In genomic region chr2:28680710-28681109, GRCm38 (mm10) we compare ENCODE assay signal across 8 mouse cellular contexts. TPM values are rescaled to one million over a fixed set of nuclear protein-coding genes. Genes with fewer than 3 reads are reported as not detected.
DNase-seq lines count a peak whose midpoint lies in the region; TF ChIP-seq lines count a peak whose summit lies in the region.

No protein-coding gene starts in this region.

- H3K9ac ChIP-seq in CH12.LX (ENCODE audit: insufficient read depth, low read depth) = no peak overlapping the region

- no peak overlapping the region for H3K27ac ChIP-seq in CH12.LX (ENCODE audit: insufficient read depth, low read depth)

- no peaks in the 10 kb centered on the region for H3K79me2 ChIP-seq in CH12.LX (replicated peaks; ENCODE audit: control insufficient read depth, extremely low read depth, insufficient read depth, poor library complexity, severe bottlenecking)

- no peaks in the 10 kb centered on the region for H3K27me3 ChIP-seq in CH12.LX (replicated peaks)

- H3K4me3 ChIP-seq in CH12.LX (replicated peaks in 1 of 3; ENCODE audit: low read depth in 2 of 3, low read length in 2 of 3, poor library complexity in 1 of 3) = no peak overlapping the region

- no peak for TF ChIP-seq POLR2A in CH12.LX (IDR thresholded peaks at IDR 0.05; ENCODE audit: low read depth, low read length)

- no peak for TF ChIP-seq EP300 in CH12.LX (IDR thresholded peaks at IDR 0.05; ENCODE audit: low read length)

- peaks cover 71 to 97% of the 10 kb centered on the region in 2 experiments for H3K36me3 ChIP-seq in CH12.LX (replicated peaks in 1 of 2; ENCODE audit: control insufficient read depth in 1 of 2, insufficient read depth in 1 of 2, low read length in 1 of 2)

- no peaks in the 10 kb centered on the region for H3K4me1 ChIP-seq in CH12.LX (ENCODE audit: control insufficient read depth in 1 of 2, insufficient read depth in 2 of 2)

- dilution Hi-C loops in CH12.LX (cut with MboI; ENCODE audit: extremely low pct_ligation_motif_present, extremely low pct_unique_long_range_greater_than_20kb, low sequenced_read_pairs) = no loop called here

- peak; percentile 66 to 78 for TF ChIP-seq CTCF in CH12.LX (conservative IDR thresholded peaks at IDR 0.05 in 1 of 2, IDR thresholded peaks at IDR 0.05 in 1 of 2; ENCODE audit: low read depth in 2 of 2, low read length in 2 of 2)

- peak; percentile 67 for TF ChIP-seq RAD21 in CH12.LX (IDR thresholded peaks at IDR 0.05; ENCODE audit: low read depth, low read length)

- in situ Hi-C loops in CH12.LX (cut with MboI; ENCODE audit: low pct_ligation_motif_present, low pct_unique_long_range_greater_than_20kb, low sequenced_read_pairs) = no loop called here

- H3K4me2 ChIP-seq in CH12.LX (ENCODE audit: insufficient read depth, low read depth, poor library complexity, severe bottlenecking) = no peak overlapping the region

- DNase-seq in adrenal gland, postnatal 10 days = peak; percentile 41
- DNase-seq in adrenal gland, adult 8-10 months = no peak
- DNase-seq in layer of hippocampus, postnatal 10 days (ENCODE audit: low spot score in 2 of 2) = peak; percentile 50 to 59
- no peak for DNase-seq in layer of hippocampus, adult 9-11 months
- DNase-seq in CH12.LX (ENCODE audit: extremely low read depth) = peak; percentile 28
- DNase-seq in fibroblast of lung, adult 2 months (ENCODE audit: low read depth) = peak; percentile 3
- DNase-seq in ovary, postnatal 36 days (ENCODE audit: low spot score) = no peak
- DNase-seq in urinary bladder, postnatal 36 days (ENCODE audit: low spot score in 2 of 2) = no peak

- H3K9me3 ChIP-seq in CH12.LX (replicated peaks; ENCODE audit: low read length) = no peaks in the 10 kb centered on the region

TF ChIP-seq in CH12.LX, 34 proteins besides CTCF, POLR2A, EP300 and RAD21:
- TF ChIP-seq SMC3 (IDR thresholded peaks at IDR 0.05; ENCODE audit: low read depth, low read length) (peak; percentile 48), RCOR1 (conservative IDR thresholded peaks at IDR 0.05; ENCODE audit: low read depth, low read length) (no peak)

RNA-seq across cellular contexts. Expression of gene Spaca9, which starts 18.8 kb away (rescaled TPM):
- total RNA-seq in adrenal gland, postnatal 10 days (2021) = 1 to 10 TPM; 1.4 to 2.1 TPM
- total RNA-seq in adrenal gland, adult 8-10 months (2022) = under 1 TPM in 3 of 4 experiments, not detected in 1; 0.52 to 0.77 (median 0.75) TPM
- total RNA-seq in layer of hippocampus, postnatal 10 days (2021) = under 1 TPM in 1 of 2 experiments, not detected in 1; 0.96 TPM
- total RNA-seq in CH12.LX (2012; rRNA removed) (6.0 and 13.1 TPM in 2 replicates), CH12.LX (2014; rRNA removed) (8.0 and 9.2 TPM in 2 replicates)
- 7.4 and 9.8 TPM in 2 replicates for polyA plus RNA-seq in CH12.LX (2012; ENCODE audit: insufficient read length, low read depth)

RNA-seq across cellular contexts. Expression of gene Ak8, which starts 19.3 kb away (rescaled TPM):
- total RNA-seq in adrenal gland, postnatal 10 days (2021) = under 1 TPM; 0.18 to 0.33 TPM
- under 1 TPM; 0.20 to 0.80 (median 0.62) TPM for total RNA-seq in adrenal gland, adult 8-10 months (2022)
- total RNA-seq in layer of hippocampus, postnatal 10 days (2021) = 1 to 10 TPM; 1.8 TPM
- 0.55 and 0.84 TPM in 2 replicates for total RNA-seq in CH12.LX (2012; rRNA removed)
- 0.58 and 1.1 TPM in 2 replicates for total RNA-seq in CH12.LX (2014; rRNA removed)
- polyA plus RNA-seq in CH12.LX (2012; ENCODE audit: insufficient read length, low read depth) = 4.9 and 5.3 TPM in 2 replicates

RNA-seq across cellular contexts. Expression of gene Tsc1, which starts 39.7 kb away (rescaled TPM):
- total RNA-seq in adrenal gland, postnatal 10 days (2021) = 10 to 100 TPM; 15.5 to 20.7 TPM
- total RNA-seq in adrenal gland, adult 8-10 months (2022) = 10 to 100 TPM; 20.0 to 30.8 (median 25.2) TPM
- total RNA-seq in layer of hippocampus, postnatal 10 days (2021) = 10 to 100 TPM; 43.8 to 44.8 TPM
- total RNA-seq in CH12.LX (2012; rRNA removed) = 8.7 and 9.5 TPM in 2 replicates
- 7.6 and 8.1 TPM in 2 replicates for total RNA-seq in CH12.LX (2014; rRNA removed)
- polyA plus RNA-seq in CH12.LX (2012; ENCODE audit: insufficient read length, low read depth) = 12.2 and 13.4 TPM in 2 replicates

RNA-seq across cellular contexts. Expression of gene Gfi1b, which starts 58.9 kb away (rescaled TPM):
- 1 to 10 TPM in 1 of 2 experiments, under 1 TPM in 1; 0.66 to 4.4 TPM for total RNA-seq in adrenal gland, postnatal 10 days (2021)
- total RNA-seq in adrenal gland, adult 8-10 months (2022) = not detected
- not detected for total RNA-seq in layer of hippocampus, postnatal 10 days (2021)
- total RNA-seq in CH12.LX (2012; rRNA removed) (0.17 TPM in 1 of 2 replicates, not detected in the other), CH12.LX (2014; rRNA removed) (0.27 and 0.87 TPM in 2 replicates)
- polyA plus RNA-seq in CH12.LX (2012; ENCODE audit: insufficient read length, low read depth) = 0.19 TPM in 1 of 2 replicates, not detected in the other

Comparison
In these comparisons a context has a peak if more than half of its experiments do, and no peak if none do; other contexts are left out.
1. DNase-seq: peak in adrenal gland, postnatal 10 days (single experiment), layer of hippocampus, postnatal 10 days (2 of 2), CH12.LX (single experiment) and fibroblast of lung, adult 2 months (single experiment); none in adrenal gland, adult 8-10 months (single experiment), layer of hippocampus, adult 9-11 months (single experiment), ovary, postnatal 36 days (single experiment) and urinary bladder, postnatal 36 days (0 of 2).